Mouse (Mus musculus) cerebellum, adult 2 months (tissue): ENCODE measurements around the gene Chmp1a.

ENCODE experiments used
- CTCF ChIP-seq: fragments of 200-500 bp; IDR thresholded peaks from 2 replicates; pipeline ENCODE4 v1.5.1; 2011; ENCODE audit warnings: low read depth, mild to moderate bottlenecking, control low read depth, low read length, moderate library complexity, borderline replicate concordance; ENCODE audit not compliant: insufficient read depth
- POLR2A ChIP-seq: fragments of 200-500 bp; IDR thresholded peaks from 2 replicates; pipeline ENCODE4 v1.6.1; 2011; ENCODE audit warnings: low read length, control low read depth, borderline replicate concordance; ENCODE audit not compliant: insufficient read depth

DNA sequence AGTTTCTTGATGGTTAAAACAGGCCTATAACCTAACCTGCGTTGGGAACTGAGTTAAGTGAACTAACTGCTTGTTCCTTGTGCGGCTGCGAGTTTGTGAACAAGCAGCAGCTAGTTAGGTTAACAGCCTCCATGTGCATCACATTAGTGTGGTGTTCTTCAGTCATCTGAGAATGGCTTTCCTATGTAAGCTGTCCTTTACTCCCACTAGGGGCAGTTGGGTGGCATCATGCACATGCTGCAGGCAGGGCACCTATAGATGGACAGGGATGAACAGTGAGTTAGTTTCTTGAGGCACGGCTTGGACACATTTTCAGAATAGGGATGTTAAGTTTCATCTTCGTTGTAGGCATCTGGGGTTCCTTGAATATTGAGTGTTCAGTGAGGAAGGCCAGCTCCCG lies 42.6 kb upstream of the Chmp1a start:
- TF ChIP-seq POLR2A (no peak), CTCF (no peak)
